Mouse (Mus musculus) liver, embryonic 14.5 days (tissue): Measurements from ENCODE around the gene 4932438H23Rik.

Experiments used
- CTCF ChIP-seq: IDR thresholded peaks from 2 replicates; pipeline ENCODE4 v1.5.1; 2016; ENCODE audit warnings: antibody characterized with exemption, low read depth, control low read depth
- EP300 ChIP-seq: IDR thresholded peaks from 2 replicates; pipeline ENCODE4 v1.6.1; 2016; ENCODE audit warnings: antibody characterized with exemption, low read depth

DNA sequence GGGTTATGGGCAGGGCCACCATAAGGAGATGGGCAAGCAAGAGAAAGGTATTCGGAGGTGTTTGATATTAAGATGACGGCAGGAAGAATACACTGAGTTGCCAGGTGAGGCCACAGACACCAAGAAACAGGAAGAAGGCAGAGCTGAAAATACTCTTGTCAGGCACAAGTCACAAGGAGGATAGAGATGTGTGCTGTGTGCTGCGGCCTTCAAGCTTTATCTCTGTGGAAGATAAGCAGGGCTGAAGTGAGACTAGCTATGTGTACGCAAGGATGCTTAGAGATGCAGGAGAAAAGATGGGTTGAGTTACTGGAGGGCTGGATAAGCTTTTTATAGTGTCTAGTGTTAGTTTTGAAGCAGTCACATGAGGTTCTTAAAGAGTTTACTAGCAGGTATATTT lies 37.7 kb downstream of the 4932438H23Rik start:
- TF ChIP-seq CTCF: no peak
- no peak for TF ChIP-seq EP300
